Mouse (Mus musculus): ENCODE results near the gene Ces2g. TPM values are rescaled to one million over a fixed set of nuclear protein-coding genes. Genes with fewer than 3 reads are reported as not detected.

The Ces2g gene
- polyA plus RNA-seq, 1 experiment from 2014 or later = 0.21 TPM

DNA sequence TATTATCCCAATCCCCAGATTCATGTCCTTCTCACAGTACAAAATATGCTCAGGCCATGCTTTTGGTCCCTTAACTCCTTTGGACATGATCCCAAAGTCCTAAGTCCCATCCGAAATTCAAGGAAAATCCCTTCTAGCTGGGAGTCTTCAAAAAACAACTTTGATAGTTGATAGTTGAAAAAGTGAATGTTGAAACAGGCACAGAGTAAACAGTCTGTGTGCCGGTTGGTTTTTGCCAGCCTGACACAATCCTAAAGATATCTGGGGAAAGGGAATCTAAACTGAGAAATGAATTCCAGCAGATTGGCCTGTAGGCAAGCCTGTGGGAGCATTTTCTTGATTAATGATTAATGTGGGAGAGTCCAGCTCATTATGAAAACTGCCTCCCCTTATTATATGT lies 48.5 kb downstream of the Ces2g start:
- H3K4me3 ChIP-seq = no peak overlapping the region
- DNase-seq (ENCODE audit: low spot score) = no peak
- no peaks in the 10 kb centered on the region for H3K27me3 ChIP-seq (ENCODE audit: insufficient read depth, poor library complexity, severe bottlenecking)
- WGBS = 78% methylated on average over 2 of the region's 2 CpGs
- no peaks in the 10 kb centered on the region for H3K4me1 ChIP-seq
- H3K9me3 ChIP-seq = peaks cover 6% of the 10 kb centered on the region; the same call in 1 of the 2 replicates
- no peaks in the 10 kb centered on the region for H3K36me3 ChIP-seq
- no peak overlapping the region for H3K27ac ChIP-seq

DNA sequence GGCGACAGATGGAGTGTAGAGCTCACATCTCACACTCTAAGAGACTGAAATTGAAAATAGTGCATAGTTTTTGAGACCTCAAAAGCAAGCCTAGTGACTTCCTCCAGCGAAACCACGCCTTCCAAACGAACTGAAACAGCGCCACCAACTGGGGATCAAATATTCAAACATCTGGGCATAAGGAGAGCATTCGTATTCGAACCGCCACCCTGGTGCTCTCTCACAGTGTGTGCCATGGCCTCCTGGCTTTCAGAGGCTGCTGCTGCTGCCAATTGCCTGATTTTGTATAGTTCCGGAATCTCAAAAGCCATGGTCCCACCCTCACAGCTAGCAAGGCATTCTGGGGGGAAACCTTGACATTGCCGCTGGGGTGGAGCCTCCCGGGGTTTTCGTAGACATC lies 49.6 kb downstream of the Ces2g start:
- peak; percentile 50 for DNase-seq (ENCODE audit: low spot score)
- Histone ChIP-seq H3K4me1 (no peaks in the 10 kb centered on the region), H3K36me3 (no peaks in the 10 kb centered on the region), H3K27ac (no peak overlapping the region), H3K9me3 (peaks cover 6% of the 10 kb centered on the region; the same call in 1 of the 2 replicates), H3K4me3 (no peak overlapping the region), H3K27me3 (ENCODE audit: insufficient read depth, poor library complexity, severe bottlenecking) (no peaks in the 10 kb centered on the region)
- 72% methylated on average over 12 of the region's 12 CpGs for WGBS

DNA sequence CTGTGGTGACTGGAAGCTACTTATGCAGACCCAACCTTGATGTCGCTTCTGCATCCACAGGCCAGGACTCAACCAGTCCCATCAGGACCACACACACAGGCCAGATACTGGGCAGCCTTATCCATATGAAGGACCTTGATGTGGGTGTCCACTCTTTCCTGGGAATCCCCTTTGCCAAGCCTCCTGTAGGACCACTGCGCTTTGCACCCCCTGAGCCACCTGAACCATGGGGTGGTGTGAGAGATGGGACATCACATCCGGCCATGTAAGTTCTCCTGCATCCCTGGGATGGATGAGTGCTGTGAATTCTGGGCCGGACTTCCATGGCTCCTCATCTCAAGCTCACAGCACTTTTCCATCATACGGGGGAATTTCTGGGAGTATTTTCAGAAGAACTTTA lies 52.9 kb downstream of the Ces2g start:
- 75% methylated on average over 5 of the region's 5 CpGs for WGBS
- peak; percentile 68 for DNase-seq (ENCODE audit: low spot score)
- no peaks in the 10 kb centered on the region for H3K4me1 ChIP-seq
- no peaks in the 10 kb centered on the region for H3K36me3 ChIP-seq
- no peaks in the 10 kb centered on the region for H3K9me3 ChIP-seq
- no peak overlapping the region for H3K4me3 ChIP-seq
- H3K27ac ChIP-seq = no peak overlapping the region
- H3K27me3 ChIP-seq (ENCODE audit: insufficient read depth, poor library complexity, severe bottlenecking) = no peaks in the 10 kb centered on the region

Other genes with a start within 250 kb of the Ces2g start
- not detected in 2 replicates for gene Ces2a, start 227.7 kb upstream of the Ces2g start, polyA plus RNA-seq (2016; fragmentation: Nextera tagmentation; extraction: Ambion mirVana)
- gene Ces2b, start 130.1 kb upstream of the Ces2g start, polyA plus RNA-seq (2016; fragmentation: Nextera tagmentation; extraction: Ambion mirVana) = not detected in 2 replicates
- gene Ces2c, start 114.7 kb upstream of the Ces2g start, polyA plus RNA-seq (2016; fragmentation: Nextera tagmentation; extraction: Ambion mirVana) = not detected in 2 replicates
- not detected in 2 replicates for gene Ces2e, start 35.5 kb upstream of the Ces2g start, polyA plus RNA-seq (2016; fragmentation: Nextera tagmentation; extraction: Ambion mirVana)
- gene Ces2f, start 14.4 kb upstream of the Ces2g start, polyA plus RNA-seq (2016; fragmentation: Nextera tagmentation; extraction: Ambion mirVana) = not detected in 2 replicates
- gene Ces2h, start 39.1 kb downstream of the Ces2g start, polyA plus RNA-seq (2016; fragmentation: Nextera tagmentation; extraction: Ambion mirVana) = not detected in 2 replicates
- gene Ces3a, start 86.9 kb downstream of the Ces2g start, polyA plus RNA-seq (2016; fragmentation: Nextera tagmentation; extraction: Ambion mirVana) = not detected in 2 replicates
- 0.15 TPM in 1 of 2 replicates, not detected in the other for gene Ces3b, start 122.0 kb downstream of the Ces2g start, polyA plus RNA-seq (2016; fragmentation: Nextera tagmentation; extraction: Ambion mirVana)
- not detected in 2 replicates for gene Ces4a, start 170.1 kb downstream of the Ces2g start, polyA plus RNA-seq (2016; fragmentation: Nextera tagmentation; extraction: Ambion mirVana)
- gene Cbfb, start 209.0 kb downstream of the Ces2g start, polyA plus RNA-seq (2016; fragmentation: Nextera tagmentation; extraction: Ambion mirVana) = 47.5 and 59.6 TPM in 2 replicates

Data from heart, embryonic 10.5 days (tissue).